Mouse (Mus musculus) adrenal gland, postnatal 14 days (tissue): ENCODE results near the gene Pcgf2. TPM values are rescaled to one million over a fixed set of nuclear protein-coding genes. Genes with fewer than 3 reads are reported as not detected.
A peak's percentile ranks its signal among the peaks of the same experiment; 100 is the strongest.
"Not testable (repeated sequence)": the region's sequence is repeated elsewhere in the genome, so short reads cannot be mapped to it uniquely, and the experiment has no call there.

Experiments used
- DNase-seq: peaks from one replicate; pipeline ENCODE4 v3.0.0; 2021; ENCODE audit warnings: mixed read lengths
- total RNA-seq: library from RNA; stranded (reverse); gene quantifications from 2 replicates; pipeline ENCODE4 v1.2.3, GENCODE M21; 2021

Pcgf2 gene
- total RNA-seq, 1 experiment from 2014 or later = 28.1 TPM

GRCm38 (mm10) chr11:97717369-97718280, 17.3 kb upstream of the Pcgf2 start:
- DNase-seq = no peak

- no peak for DNase-seq
Observed at GRCm38 (mm10) chr11:97716021-97716420, 15.7 kb upstream of the Pcgf2 start.

- peak; percentile 71 for DNase-seq
Observed at GRCm38 (mm10) chr11:97714784-97715760, 14.8 kb upstream of the Pcgf2 start.

GRCm38 (mm10) chr11:97714356-97714755, 14.1 kb upstream of the Pcgf2 start:
- no peak for DNase-seq

- peak; percentile 81 for DNase-seq
Observed at GRCm38 (mm10) chr11:97713896-97714295, 13.6 kb upstream of the Pcgf2 start.

- no peak for DNase-seq
Observed at GRCm38 (mm10) chr11:97712286-97712685, 12.0 kb upstream of the Pcgf2 start.

GRCm38 (mm10) chr11:97711200-97711900, 11.1 kb upstream of the Pcgf2 start:
- DNase-seq = no peak

- not testable (repeated sequence) for DNase-seq
Observed at GRCm38 (mm10) chr11:97710067-97710466, 9.8 kb upstream of the Pcgf2 start.

GRCm38 (mm10) chr11:97703039-97703826, 2.9 kb upstream of the Pcgf2 start, which contains the start of gene Psmb3:
Gene Psmb3, plus strand, starts transcription at chr11:97703399.
- DNase-seq = peak; percentile 99

GRCm38 (mm10) chr11:97702393-97702745, 2.1 kb upstream of the Pcgf2 start:
- peak; percentile 93 for DNase-seq

- no peak for DNase-seq
Observed at GRCm38 (mm10) chr11:97701581-97702392, 1.5 kb upstream of the Pcgf2 start.

GRCm38 (mm10) chr11:97700746-97701580, 666 bp upstream of the Pcgf2 start:
- DNase-seq = peak; percentile 61

GRCm38 (mm10) chr11:97699626-97700002, 683 bp downstream of the Pcgf2 start:
- DNase-seq = peak; percentile 92

GRCm38 (mm10) chr11:97698741-97699611, 1.3 kb downstream of the Pcgf2 start:
- DNase-seq = peak; percentile 93

- peak; percentile 25 for DNase-seq
Observed at GRCm38 (mm10) chr11:97697891-97698529, 2.3 kb downstream of the Pcgf2 start.

GRCm38 (mm10) chr11:97697199-97697890, 3.0 kb downstream of the Pcgf2 start:
- peak; percentile 11 for DNase-seq

- no peak for DNase-seq
Observed at GRCm38 (mm10) chr11:97696669-97697068, 3.6 kb downstream of the Pcgf2 start.
